Mouse (Mus musculus) cortical plate, adult 2 months (tissue): ENCODE data around the gene Zmym3.

ENCODE experiments used
- CTCF ChIP-seq: fragments of 200-500 bp; IDR thresholded peaks from 2 replicates; pipeline ENCODE4 v1.5.1; 2011; ENCODE audit warnings: mild to moderate bottlenecking, control low read depth, low read length; ENCODE audit not compliant: insufficient read depth; ENCODE audit errors: extremely low read depth
- POLR2A ChIP-seq: fragments of 200-500 bp; IDR thresholded peaks from 2 replicates; pipeline ENCODE4 v1.6.1; 2011; ENCODE audit warnings: mild to moderate bottlenecking, low read length, control low read depth; ENCODE audit not compliant: insufficient read depth; ENCODE audit errors: extremely low read depth

DNA sequence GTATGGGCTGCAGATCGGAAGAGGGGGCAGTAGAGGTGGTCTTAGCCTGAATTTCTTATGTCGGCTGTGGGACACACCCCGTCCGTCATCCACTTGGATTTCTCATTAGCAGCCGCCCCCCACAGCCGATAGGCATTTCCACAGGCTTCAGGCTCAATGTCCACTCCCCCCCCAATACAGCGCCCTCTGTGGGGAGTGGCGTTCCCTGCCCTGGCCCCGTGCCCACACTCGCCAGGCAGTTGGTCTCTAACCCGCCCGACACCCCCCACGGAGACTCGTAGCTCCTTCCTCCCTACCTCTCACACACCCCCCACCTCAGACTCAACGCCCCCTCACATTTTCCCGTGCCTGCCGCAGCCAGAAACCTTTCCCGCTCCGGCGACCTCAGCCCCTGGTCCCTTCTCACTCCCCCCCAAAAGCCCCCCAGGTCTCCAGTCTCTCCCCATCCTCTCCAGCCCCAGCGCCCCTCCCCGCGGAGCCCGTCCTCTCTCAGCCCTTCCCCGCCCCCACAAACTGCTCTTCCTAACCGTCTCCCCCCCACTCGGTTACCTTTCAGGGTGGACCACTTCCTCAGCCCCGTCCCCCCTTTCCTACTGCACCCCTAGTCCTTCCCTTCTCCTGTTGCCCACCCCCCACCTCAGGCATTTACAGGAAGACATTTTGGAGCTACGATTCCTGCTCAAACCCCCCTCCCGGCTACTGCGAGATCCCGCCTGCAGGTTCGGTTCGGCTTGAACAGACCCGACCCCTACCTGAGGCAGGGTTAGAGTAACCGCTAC lies 1.5 kb downstream of the Zmym3 start:
- no peak for TF ChIP-seq POLR2A
- TF ChIP-seq CTCF, result 0 out of 2 replicates have a peak, but pooled peaks have one; percentile 1
